Mouse (Mus musculus) embryonic facial prominence, embryonic 14.5 days (tissue): ENCODE measurements around the gene Hist1h2bg. TPM values are rescaled to one million over a fixed set of nuclear protein-coding genes. Genes with fewer than 3 reads are reported as not detected.
"Not testable (repeated sequence)": the region's sequence is repeated elsewhere in the genome, so short reads cannot be mapped to it uniquely, and the experiment has no call there.

Experiments
- ATAC-seq: fragments of 200-750 bp; cut with Nextera tagmentation; 2 replicates; pipeline ENCODE4 v1.8.0; 2017; ENCODE audit warnings: low read depth, moderate number of reproducible peaks, moderate TSS enrichment
- DNase-seq: peaks from one replicate; pipeline ENCODE4 v3.0.0-alpha.2; 2015; ENCODE audit warnings: low spot score
- H3K27ac ChIP-seq: fragments of 300-500 bp; sonication (generic); replicated peaks from 2 replicates; pipeline ENCODE4 v1.5.1; 2014; ENCODE audit warnings: low read depth, mild to moderate bottlenecking, low read length, moderate library complexity
- H3K27me3 ChIP-seq: fragments of 300-500 bp; sonication (generic); replicated peaks from 2 replicates; pipeline ENCODE4 v1.6.1; 2014; ENCODE audit warnings: low read length; ENCODE audit not compliant: control insufficient read depth, insufficient read depth
- H3K36me3 ChIP-seq: fragments of 300-500 bp; sonication (generic); 2 replicates; pipeline ENCODE4 v1.6.1; 2014; ENCODE audit warnings: low read length, mixed read lengths; ENCODE audit not compliant: control insufficient read depth, insufficient read depth
- H3K4me1 ChIP-seq: fragments of 300-500 bp; sonication (generic); 2 replicates; pipeline ENCODE4 v1.6.1; 2014; ENCODE audit warnings: antibody characterized with exemption, low read length; ENCODE audit not compliant: control insufficient read depth, insufficient read depth
- H3K4me2 ChIP-seq: fragments of 300-500 bp; sonication (generic); 2 replicates; pipeline ENCODE4 v1.6.1; 2014; ENCODE audit warnings: low read depth, mild to moderate bottlenecking, low read length, moderate library complexity, mixed read lengths
- H3K4me3 ChIP-seq: fragments of 300-500 bp; sonication (generic); 2 replicates; pipeline ENCODE4 v1.5.1; 2014; ENCODE audit warnings: low read depth, mild to moderate bottlenecking, low read length
- H3K9ac ChIP-seq: fragments of 300-500 bp; sonication (generic); 2 replicates; pipeline ENCODE4 v1.6.1; 2014; ENCODE audit warnings: low read depth, mild to moderate bottlenecking, low read length, moderate library complexity, mixed read lengths
- H3K9me3 ChIP-seq: fragments of 300-500 bp; sonication (generic); 2 replicates; pipeline ENCODE4 v1.6.1; 2016; ENCODE audit warnings: low read length; ENCODE audit not compliant: control insufficient read depth
- WGBS: fragments of 180-500 bp; shearing (Covaris S2); extraction: QIAGEN DNeasy Blood & Tissue Kit; methylation state at CpG from one replicate; pipeline ENCODE4 v1.1.7; 2014; 5-methylcytosine and 5-hydroxymethylcytosine counted together
- polyA plus RNA-seq: library from polyadenylated mRNA; unstranded; fragments of >200 nt; fragmentation: Nextera tagmentation; extraction: Ambion mirVana; gene quantifications from 2 replicates; pipeline ENCODE4 v1.2.1, GENCODE M21; 2014

Hist1h2bg gene
- polyA plus RNA-seq, 1 experiment from 2014 or later, result 5.1 TPM

DNA sequence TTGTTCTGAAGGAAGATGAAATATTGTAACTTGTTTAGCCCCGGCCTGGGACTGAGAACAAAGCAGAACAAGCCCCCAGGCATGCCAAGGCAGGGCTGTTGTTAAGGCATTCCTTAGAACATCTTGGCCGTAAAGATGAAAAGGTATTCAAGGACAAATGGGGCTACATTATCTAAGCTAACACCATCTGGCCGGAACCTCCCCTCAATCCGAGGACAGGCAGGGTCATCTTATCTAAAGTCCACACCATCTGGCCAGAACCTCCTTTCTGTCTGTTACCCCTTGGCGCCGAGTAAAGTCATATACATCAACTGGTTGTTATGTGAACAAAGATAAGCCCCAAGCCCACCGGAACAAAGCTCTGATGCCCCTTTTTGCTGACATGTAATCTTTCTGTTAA lies 20.7 kb downstream of the Hist1h2bg start:
- H3K27me3 ChIP-seq, H3K4me1 ChIP-seq, H3K4me3 ChIP-seq, H3K4me2 ChIP-seq, H3K27ac ChIP-seq, H3K9me3 ChIP-seq, DNase-seq, H3K9ac ChIP-seq, ATAC-seq, H3K36me3 ChIP-seq: not testable (repeated sequence)
- WGBS, result 85% methylated on average over 7 of the region's 7 CpGs

DNA sequence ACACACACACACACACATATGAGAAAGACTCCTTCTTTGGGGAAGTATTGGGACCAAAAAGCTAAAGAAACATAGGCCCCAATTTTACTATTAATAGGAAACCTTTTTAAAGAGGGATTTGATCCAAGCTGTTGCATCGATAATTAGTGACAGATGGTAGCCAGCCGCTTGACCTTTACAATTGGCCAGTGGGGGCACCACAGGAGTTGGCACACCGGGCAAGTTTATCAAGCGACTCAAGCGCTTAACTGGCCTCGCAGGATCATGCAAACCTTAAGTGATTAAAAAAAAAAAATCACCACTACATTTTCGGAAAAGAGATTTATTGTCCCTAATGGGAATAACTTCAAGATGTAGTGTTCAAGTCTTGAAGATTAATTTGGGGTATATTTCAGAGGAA lies 21.4 kb downstream of the Hist1h2bg start:
- Histone ChIP-seq H3K9ac (no peak overlapping the region), H3K9me3 (no peaks in the 10 kb centered on the region), H3K4me1 (no peaks in the 10 kb centered on the region), H3K4me2 (no peak overlapping the region), H3K4me3 (no peak overlapping the region), H3K36me3 (no peaks in the 10 kb centered on the region), H3K27ac (no peak overlapping the region), H3K27me3 (no peaks in the 10 kb centered on the region)
- no peak for ATAC-seq
- DNase-seq, result no peak
- 67% methylated on average over 7 of the region's 7 CpGs for WGBS

DNA sequence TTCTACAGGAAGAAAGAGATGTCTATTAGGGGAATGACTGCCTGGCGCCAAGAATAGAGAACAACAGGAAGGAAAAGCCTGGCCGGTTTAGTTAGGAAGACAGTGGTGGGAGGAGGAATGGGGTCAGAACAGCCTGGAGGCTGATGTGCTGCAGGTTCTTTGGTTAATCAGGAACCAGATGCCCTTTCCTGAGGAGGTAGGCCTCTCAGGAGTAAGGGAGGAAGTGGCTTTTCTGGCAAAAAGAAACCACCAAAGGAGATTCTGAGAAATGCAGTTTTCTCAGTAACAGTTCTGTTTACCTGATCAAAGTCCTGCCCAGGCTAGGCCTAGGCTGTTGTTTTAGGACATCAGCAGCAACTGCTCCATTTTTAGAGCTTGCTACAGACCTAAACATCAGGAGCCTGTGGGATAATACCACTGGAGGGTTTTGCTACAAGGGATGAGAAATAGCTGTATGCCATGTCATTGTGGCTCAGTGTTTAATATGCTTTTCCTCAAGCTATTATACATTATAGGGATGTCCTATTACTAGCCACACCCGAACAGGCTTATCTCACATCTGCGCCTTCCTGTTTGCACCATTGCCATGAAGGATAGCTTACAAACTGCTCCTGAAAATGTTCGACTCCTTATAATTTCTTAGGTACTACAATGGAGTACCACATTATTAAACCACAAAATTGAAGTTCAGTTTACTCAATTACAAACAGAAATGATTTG lies 22.0 kb downstream of the Hist1h2bg start:
- H3K9me3 ChIP-seq, result no peaks in the 10 kb centered on the region
- DNase-seq (peak; percentile 27), ATAC-seq (no peak)
- no peak overlapping the region for H3K9ac ChIP-seq
- H3K4me3 ChIP-seq, result no peak overlapping the region
- peak overlapping the region; percentile 33; the same call in 1 of the 2 replicates for H3K27ac ChIP-seq
- WGBS, result 67% methylated on average over 5 of the region's 5 CpGs
- no peaks in the 10 kb centered on the region for H3K4me1 ChIP-seq
- H3K36me3 ChIP-seq, result no peaks in the 10 kb centered on the region
- no peaks in the 10 kb centered on the region for H3K27me3 ChIP-seq
- no peak overlapping the region for H3K4me2 ChIP-seq

DNA sequence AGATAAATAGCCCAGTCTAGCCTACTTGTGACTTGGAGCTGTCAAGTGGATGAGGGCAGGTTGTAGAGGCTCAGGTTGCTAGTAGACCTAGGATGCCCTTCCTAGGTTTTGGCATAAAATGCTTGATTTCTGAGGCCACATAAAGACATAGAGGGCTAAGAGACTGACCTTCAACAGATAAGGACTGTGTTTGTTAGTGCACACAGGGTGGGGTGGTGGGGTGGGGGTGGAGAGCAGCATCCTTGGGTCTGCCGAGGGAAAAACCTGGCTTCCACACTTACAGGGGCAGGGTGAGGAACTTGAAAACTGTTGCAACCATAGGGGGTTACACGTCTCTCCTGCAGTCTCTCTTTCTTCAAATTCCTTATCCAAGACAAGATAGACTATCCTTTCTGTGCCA lies 24.0 kb downstream of the Hist1h2bg start:
- Histone ChIP-seq H3K27me3 (no peaks in the 10 kb centered on the region), H3K36me3 (no peaks in the 10 kb centered on the region), H3K27ac (no peak overlapping the region), H3K4me1 (no peaks in the 10 kb centered on the region), H3K9ac (no peak overlapping the region), H3K9me3 (no peaks in the 10 kb centered on the region), H3K4me3 (no peak overlapping the region), H3K4me2 (no peak overlapping the region)
- no peak for ATAC-seq
- WGBS, result 79% methylated on average over 2 of the region's 2 CpGs
- no peak for DNase-seq

DNA sequence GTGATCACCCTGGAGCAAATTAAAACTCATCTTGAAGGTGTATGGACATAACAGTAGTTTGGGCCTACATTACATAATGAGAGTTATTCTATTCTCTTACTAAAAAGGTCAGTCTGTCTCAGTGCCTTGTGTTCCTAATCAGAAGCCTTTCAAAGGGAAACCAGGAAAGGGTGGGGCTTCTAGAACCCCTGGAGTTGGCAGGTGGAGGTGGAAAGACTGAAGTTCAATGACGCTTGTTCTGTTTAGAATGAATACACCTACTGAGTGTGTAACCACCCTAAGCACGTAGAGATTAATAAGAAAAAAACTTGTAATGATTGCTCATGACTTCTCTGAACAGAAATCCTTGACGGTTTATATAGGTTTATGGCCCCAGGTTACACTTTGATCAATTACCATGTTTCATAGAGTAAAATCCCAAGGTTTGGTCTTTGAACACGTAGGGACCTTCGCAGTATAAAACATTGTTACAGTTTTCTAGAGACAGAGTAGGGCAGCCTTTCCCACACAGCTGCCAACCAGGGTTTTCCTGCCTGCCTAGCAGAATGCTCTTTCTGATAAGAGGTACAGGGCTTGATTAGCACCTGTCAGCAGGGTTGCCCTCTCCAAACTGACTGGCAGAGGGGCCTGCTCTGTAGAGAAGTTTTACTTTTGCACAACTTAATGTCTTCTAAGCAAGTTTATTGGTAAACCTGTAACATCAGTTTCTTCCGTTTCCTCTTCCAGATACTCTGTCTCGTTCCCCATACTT lies 24.6 kb downstream of the Hist1h2bg start:
- Histone ChIP-seq H3K9me3 (no peaks in the 10 kb centered on the region), H3K4me2 (no peak overlapping the region), H3K36me3 (no peaks in the 10 kb centered on the region), H3K4me3 (no peak overlapping the region), H3K4me1 (no peaks in the 10 kb centered on the region), H3K27me3 (no peaks in the 10 kb centered on the region), H3K9ac (no peak overlapping the region), H3K27ac (no peak overlapping the region)
- DNase-seq (no peak), ATAC-seq (no peak)
- WGBS, result 78% methylated on average over 7 of the region's 7 CpGs

DNA sequence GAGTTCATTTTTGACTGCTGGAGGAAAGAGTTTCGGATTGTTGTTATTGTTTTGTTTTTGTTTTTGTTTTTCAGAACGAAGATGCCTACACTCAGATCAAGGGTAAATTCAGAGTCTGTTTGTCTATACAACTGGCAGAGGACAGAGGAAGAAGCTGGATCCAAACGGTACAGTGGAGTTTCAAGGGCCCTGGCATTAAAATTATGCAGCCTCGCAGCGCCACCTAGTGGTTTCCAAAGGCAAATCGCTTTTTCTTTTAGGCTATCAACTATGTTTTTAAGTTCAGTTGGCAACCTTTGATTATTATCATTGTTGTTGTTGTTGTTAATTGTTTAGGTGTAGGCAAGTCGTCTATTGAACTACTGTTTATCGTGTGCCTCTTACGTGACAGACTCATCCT lies 26.8 kb downstream of the Hist1h2bg start:
- H3K27me3 ChIP-seq, result no peaks in the 10 kb centered on the region
- ATAC-seq (no peak), DNase-seq (peak; percentile 82)
- no peak overlapping the region for H3K27ac ChIP-seq
- H3K9ac ChIP-seq, result no peak overlapping the region
- WGBS, result 6% methylated on average over 9 of the region's 9 CpGs
- no peaks in the 10 kb centered on the region for H3K4me1 ChIP-seq
- H3K4me3 ChIP-seq, result no peak overlapping the region
- H3K9me3 ChIP-seq, result no peaks in the 10 kb centered on the region
- no peak overlapping the region for H3K4me2 ChIP-seq
- no peaks in the 10 kb centered on the region for H3K36me3 ChIP-seq

DNA sequence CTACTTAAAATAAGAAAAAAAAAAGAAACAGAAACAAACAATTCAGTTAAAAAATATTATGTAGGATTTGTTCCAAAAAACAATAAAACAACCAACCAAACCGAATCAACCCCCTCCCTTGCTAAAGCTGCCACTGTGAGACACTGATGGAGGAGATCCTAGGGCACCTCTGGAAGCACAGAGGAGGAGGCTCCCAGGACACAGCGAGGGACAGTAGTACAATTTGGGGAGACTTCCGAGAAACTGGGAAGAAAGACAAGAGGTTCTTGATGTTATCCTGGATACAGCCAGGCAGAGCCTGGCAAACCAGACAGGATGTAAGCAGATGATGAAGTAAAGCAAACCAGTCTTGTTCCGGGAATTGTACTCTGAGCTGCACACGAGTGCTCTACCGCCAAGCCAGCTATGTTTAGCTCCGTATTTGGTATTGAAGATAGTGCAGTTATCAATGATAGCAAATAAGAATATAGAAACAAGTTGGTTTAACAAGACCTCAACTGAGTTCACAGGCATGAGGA lies 32.0 kb downstream of the Hist1h2bg start:
- WGBS, result 82% methylated on average over 7 of the region's 7 CpGs
- H3K27ac ChIP-seq, result no peak overlapping the region
- DNase-seq (no peak), ATAC-seq (no peak)
- H3K9ac ChIP-seq, result no peak overlapping the region
- H3K9me3 ChIP-seq, result no peaks in the 10 kb centered on the region
- H3K4me3 ChIP-seq, result no peak overlapping the region
- no peaks in the 10 kb centered on the region for H3K27me3 ChIP-seq
- H3K36me3 ChIP-seq, result no peaks in the 10 kb centered on the region
- H3K4me1 ChIP-seq, result no peaks in the 10 kb centered on the region
- H3K4me2 ChIP-seq, result no peak overlapping the region

DNA sequence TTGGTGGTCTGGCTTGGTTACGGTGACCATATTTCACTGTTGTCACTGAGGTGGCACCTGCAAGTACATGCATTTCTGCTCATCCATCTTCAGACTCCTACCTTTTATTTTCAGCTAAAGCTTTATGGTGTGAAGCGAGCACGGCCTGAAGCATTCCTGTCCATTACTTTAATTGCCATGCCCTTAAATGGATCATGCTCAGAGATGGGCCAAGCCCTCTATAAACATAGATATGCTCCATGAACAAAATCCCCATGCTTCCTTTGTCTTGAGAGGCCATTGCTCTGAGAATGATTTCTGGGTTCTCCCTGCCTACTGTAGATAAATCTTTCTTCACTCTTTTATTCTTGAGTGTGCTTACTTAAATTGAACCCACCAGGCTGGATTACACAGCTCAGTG lies 33.3 kb downstream of the Hist1h2bg start:
- Histone ChIP-seq H3K36me3 (no peaks in the 10 kb centered on the region), H3K9ac (no peak overlapping the region), H3K4me2 (no peak overlapping the region), H3K27me3 (no peaks in the 10 kb centered on the region), H3K27ac (no peak overlapping the region), H3K9me3 (no peaks in the 10 kb centered on the region), H3K4me1 (no peaks in the 10 kb centered on the region), H3K4me3 (no peak overlapping the region)
- WGBS, result 88% methylated on average over 3 of the region's 3 CpGs
- DNase-seq, result no peak
- no peak for ATAC-seq
